Mouse (Mus musculus) embryonic facial prominence, embryonic 11.5 days (tissue): ENCODE measurements around the gene Spint5. TPM values are rescaled to one million over a fixed set of nuclear protein-coding genes. Genes with fewer than 3 reads are reported as not detected.

Experiments used
- polyA plus RNA-seq: library from polyadenylated mRNA; unstranded; fragments of >200 nt; fragmentation: Nextera tagmentation; extraction: Ambion mirVana; gene quantifications from 2 replicates; pipeline ENCODE4 v1.2.1, GENCODE M21; 2014

The Spint5 gene
- polyA plus RNA-seq, 1 experiment from 2014 or later: not detected

Other genes with a start within 250 kb of the Spint5 start
- gene Trp53tg5, start 241.6 kb upstream of the Spint5 start, polyA plus RNA-seq: not detected in 2 replicates
- 1.6 and 4.2 TPM in 2 replicates for gene Dbndd2, start 229.2 kb upstream of the Spint5 start, polyA plus RNA-seq
- 38.4 and 43.3 TPM in 2 replicates for gene Pigt, start 217.8 kb upstream of the Spint5 start, polyA plus RNA-seq
- gene Wfdc2, start 152.9 kb upstream of the Spint5 start, polyA plus RNA-seq: 47.1 and 52.2 TPM in 2 replicates
- gene Spint3, start 141.8 kb upstream of the Spint5 start, polyA plus RNA-seq: not detected in 2 replicates
- not detected in 2 replicates for gene Wfdc6a, start 129.9 kb upstream of the Spint5 start, polyA plus RNA-seq
- not detected in 2 replicates for gene Eppin, start 121.7 kb upstream of the Spint5 start, polyA plus RNA-seq
- not detected in 2 replicates for gene Wfdc6b, start 101.8 kb upstream of the Spint5 start, polyA plus RNA-seq
- not detected in 2 replicates for gene Wfdc8, start 101.7 kb upstream of the Spint5 start, polyA plus RNA-seq
- not detected in 2 replicates for gene Wfdc16, start 76.5 kb upstream of the Spint5 start, polyA plus RNA-seq
- not detected in 2 replicates for gene Wfdc10, start 59.3 kb upstream of the Spint5 start, polyA plus RNA-seq
- gene Wfdc9, start 58.7 kb upstream of the Spint5 start, polyA plus RNA-seq: not detected in 2 replicates
- not detected in 2 replicates for gene Wfdc11, start 41.2 kb upstream of the Spint5 start, polyA plus RNA-seq
- gene Wfdc13, start 30.2 kb upstream of the Spint5 start, polyA plus RNA-seq: not detected in 2 replicates
- gene Spint4, start 16.8 kb upstream of the Spint5 start, polyA plus RNA-seq: not detected in 2 replicates
- 0.38 and 0.46 TPM in 2 replicates for gene Wfdc3, start 30.6 kb downstream of the Spint5 start, polyA plus RNA-seq
- gene Dnttip1, start 30.7 kb downstream of the Spint5 start, polyA plus RNA-seq: 82.0 and 83.1 TPM in 2 replicates
- gene Ube2c, start 54.6 kb downstream of the Spint5 start, polyA plus RNA-seq: 534 and 547 TPM in 2 replicates
- gene Tnnc2, start 64.7 kb downstream of the Spint5 start, polyA plus RNA-seq: 4.3 and 11.2 TPM in 2 replicates
- gene Snx21, start 70.5 kb downstream of the Spint5 start, polyA plus RNA-seq: 9.9 and 10.5 TPM in 2 replicates
- 9.6 and 11.6 TPM in 2 replicates for gene Acot8, start 89.6 kb downstream of the Spint5 start, polyA plus RNA-seq
- gene Zswim3, start 89.8 kb downstream of the Spint5 start, polyA plus RNA-seq: 9.8 and 11.3 TPM in 2 replicates
- 20.4 and 21.2 TPM in 2 replicates for gene Zswim1, start 107.4 kb downstream of the Spint5 start, polyA plus RNA-seq
- gene Spata25, start 113.2 kb downstream of the Spint5 start, polyA plus RNA-seq: 0.36 TPM in 1 of 2 replicates, not detected in the other
- gene Ctsa, start 117.6 kb downstream of the Spint5 start, polyA plus RNA-seq: 102 TPM in 2 replicates
- gene Neurl2, start 118.2 kb downstream of the Spint5 start, polyA plus RNA-seq: 3.0 and 4.7 TPM in 2 replicates
- 41.8 and 50.2 TPM in 2 replicates for gene Pltp, start 142.4 kb downstream of the Spint5 start, polyA plus RNA-seq
- 57.1 and 68.6 TPM in 2 replicates for gene Pcif1, start 164.0 kb downstream of the Spint5 start, polyA plus RNA-seq
- gene Zfp335, start 196.5 kb downstream of the Spint5 start, polyA plus RNA-seq: 8.0 and 10.0 TPM in 2 replicates
- 1.5 and 1.6 TPM in 2 replicates for gene Mmp9, start 225.5 kb downstream of the Spint5 start, polyA plus RNA-seq
- 0.94 and 1.4 TPM in 2 replicates for gene Slc12a5, start 245.5 kb downstream of the Spint5 start, polyA plus RNA-seq